Mouse (Mus musculus) midbrain, embryonic 14.5 days (tissue): ENCODE measurements around the gene Cotl1. TPM values are rescaled to one million over a fixed set of nuclear protein-coding genes. Genes with fewer than 3 reads are reported as not detected.

ENCODE experiments used
- ATAC-seq: fragments of 200-750 bp; cut with Nextera tagmentation; 2 replicates; pipeline ENCODE4 v1.8.0; 2017; ENCODE audit warnings: moderate number of reproducible peaks, moderate library complexity; ENCODE audit not compliant: low FRiP score, low TSS enrichment
- DNase-seq: peaks from one replicate; pipeline ENCODE4 v3.0.0-alpha.2; 2015
- H3K27ac ChIP-seq: fragments of 300-500 bp; sonication (generic); replicated peaks from 2 replicates; pipeline ENCODE4 v1.5.1; 2014; ENCODE audit warnings: mild to moderate bottlenecking, low read depth, low read length, moderate library complexity
- H3K27me3 ChIP-seq: fragments of 300-500 bp; sonication (generic); 2 replicates; pipeline ENCODE4 v1.6.1; 2014; ENCODE audit warnings: low read length, control low read depth, mixed read lengths; ENCODE audit not compliant: control insufficient read depth, insufficient read depth
- H3K36me3 ChIP-seq: fragments of 300-500 bp; sonication (generic); 2 replicates; pipeline ENCODE4 v1.6.1; 2014; ENCODE audit warnings: low read length, control low read depth; ENCODE audit not compliant: control insufficient read depth, insufficient read depth
- H3K4me1 ChIP-seq: fragments of 300-500 bp; sonication (generic); 2 replicates; pipeline ENCODE4 v1.6.1; 2014; ENCODE audit warnings: mild to moderate bottlenecking, antibody characterized with exemption, low read length, control low read depth; ENCODE audit not compliant: control insufficient read depth, insufficient read depth
- H3K4me2 ChIP-seq: fragments of 300-500 bp; sonication (generic); 2 replicates; pipeline ENCODE4 v1.6.1; 2014; ENCODE audit warnings: mild to moderate bottlenecking, low read length, moderate library complexity
- H3K4me3 ChIP-seq: fragments of 300-500 bp; sonication (generic); replicated peaks from 2 replicates; pipeline ENCODE4 v1.5.1; 2014; ENCODE audit warnings: low read depth, low read length
- H3K9ac ChIP-seq: fragments of 300-500 bp; sonication (generic); replicated peaks from 2 replicates; pipeline ENCODE4 v1.6.1; 2014; ENCODE audit warnings: mild to moderate bottlenecking, low read length, moderate library complexity
- H3K9me3 ChIP-seq: fragments of 300-500 bp; sonication (generic); 2 replicates; pipeline ENCODE4 v1.6.1; 2016; ENCODE audit warnings: low read length, control low read depth, mixed read lengths; ENCODE audit not compliant: control insufficient read depth
- WGBS: fragments of 180-500 bp; shearing (Covaris S2); extraction: QIAGEN DNeasy Blood & Tissue Kit; methylation state at CpG from one replicate; pipeline ENCODE4 v1.1.7; 2014; 5-methylcytosine and 5-hydroxymethylcytosine counted together
- polyA plus RNA-seq: library from polyadenylated mRNA; unstranded; fragments of >200 nt; fragmentation: Nextera tagmentation; extraction: Ambion mirVana; gene quantifications from 2 replicates; pipeline ENCODE4 v1.2.1, GENCODE M21; 2014

Gene Cotl1
- polyA plus RNA-seq, 1 experiment from 2014 or later, result 291 TPM

GRCm38 (mm10) chr8:119784676-119785075, 55.7 kb downstream of the Cotl1 start:
- 54% methylated on average over 7 of the region's 7 CpGs for WGBS
- ATAC-seq, result no peak
- no peaks in the 10 kb centered on the region for H3K27me3 ChIP-seq
- DNase-seq, result no peak
- no peaks in the 10 kb centered on the region for H3K9me3 ChIP-seq
- 0 out of 2 replicates have a peak, but pooled peaks cover 2% of the 10 kb centered on the region for H3K4me1 ChIP-seq
- no peak overlapping the region for H3K4me3 ChIP-seq
- H3K4me2 ChIP-seq, result no peak overlapping the region
- H3K9ac ChIP-seq, result no peak overlapping the region
- H3K36me3 ChIP-seq, result no peaks in the 10 kb centered on the region
- no peak overlapping the region for H3K27ac ChIP-seq

GRCm38 (mm10) chr8:119784141-119784574, 56.2 kb downstream of the Cotl1 start:
- Histone ChIP-seq H3K4me3 (no peak overlapping the region), H3K9me3 (no peaks in the 10 kb centered on the region), H3K4me1 (0 out of 2 replicates have a peak, but pooled peaks cover 2% of the 10 kb centered on the region), H3K27me3 (no peaks in the 10 kb centered on the region), H3K9ac (no peak overlapping the region), H3K4me2 (no peak overlapping the region), H3K27ac (no peak overlapping the region), H3K36me3 (no peaks in the 10 kb centered on the region)
- no peak for DNase-seq
- ATAC-seq, result no peak
- WGBS, result 48% methylated on average over 9 of the region's 9 CpGs

GRCm38 (mm10) chr8:119783579-119783978, 56.8 kb downstream of the Cotl1 start:
- no peak for DNase-seq
- Histone ChIP-seq H3K36me3 (no peaks in the 10 kb centered on the region), H3K9ac (no peak overlapping the region), H3K4me3 (no peak overlapping the region), H3K4me1 (peaks cover 6% of the 10 kb centered on the region; the same call in 1 of the 2 replicates), H3K4me2 (no peak overlapping the region), H3K9me3 (no peaks in the 10 kb centered on the region), H3K27ac (no peak overlapping the region), H3K27me3 (no peaks in the 10 kb centered on the region)
- no peak for ATAC-seq
- 83% methylated on average over 6 of the region's 6 CpGs for WGBS

GRCm38 (mm10) chr8:119782715-119783114, 57.6 kb downstream of the Cotl1 start:
- peak; percentile 91 for DNase-seq

GRCm38 (mm10) chr8:119781086-119781840, 59.1 kb downstream of the Cotl1 start:
- ATAC-seq, result no peak
- no peak overlapping the region for H3K9ac ChIP-seq

More at GRCm38 (mm10) chr8:119782715-119783114, 57.6 kb downstream of the Cotl1 start:
- H3K4me2 ChIP-seq, result no peak overlapping the region
- ATAC-seq, result no peak
- no peaks in the 10 kb centered on the region for H3K27me3 ChIP-seq
- H3K9me3 ChIP-seq, result no peaks in the 10 kb centered on the region
- no peaks in the 10 kb centered on the region for H3K36me3 ChIP-seq
- no peak overlapping the region for H3K9ac ChIP-seq
- H3K27ac ChIP-seq, result no peak overlapping the region
- H3K4me3 ChIP-seq, result no peak overlapping the region
- peaks cover 10% of the 10 kb centered on the region for H3K4me1 ChIP-seq
- WGBS, result 7% methylated on average over 5 of the region's 5 CpGs

GRCm38 (mm10) chr8:119780402-119781049, 59.8 kb downstream of the Cotl1 start:
- Histone ChIP-seq H3K27ac (no peak overlapping the region), H3K4me2 (no peak overlapping the region), H3K27me3 (no peaks in the 10 kb centered on the region), H3K9me3 (no peaks in the 10 kb centered on the region), H3K4me1 (peaks cover 13% of the 10 kb centered on the region), H3K36me3 (no peaks in the 10 kb centered on the region), H3K9ac (no peak overlapping the region), H3K4me3 (no peak overlapping the region)
- ATAC-seq (no peak), DNase-seq (no peak)
- 83% methylated on average over 9 of the region's 9 CpGs for WGBS

More at GRCm38 (mm10) chr8:119781086-119781840, 59.1 kb downstream of the Cotl1 start:
- no peaks in the 10 kb centered on the region for H3K36me3 ChIP-seq
- no peak overlapping the region for H3K4me3 ChIP-seq
- no peaks in the 10 kb centered on the region for H3K9me3 ChIP-seq
- H3K4me2 ChIP-seq, result no peak overlapping the region
- DNase-seq, result no peak
- H3K27me3 ChIP-seq, result no peaks in the 10 kb centered on the region
- WGBS, result 68% methylated on average over 4 of the region's 4 CpGs
- peaks cover 15% of the 10 kb centered on the region for H3K4me1 ChIP-seq
- H3K27ac ChIP-seq, result no peak overlapping the region

GRCm38 (mm10) chr8:119779013-119779737, 61.2 kb downstream of the Cotl1 start:
- no peak overlapping the region for H3K9ac ChIP-seq
- H3K4me1 ChIP-seq, result peaks cover 13% of the 10 kb centered on the region
- no peak overlapping the region for H3K4me3 ChIP-seq
- ATAC-seq (0 out of 2 replicates have a peak, but pooled peaks have one; percentile 7), DNase-seq (peak; percentile 91)
- no peaks in the 10 kb centered on the region for H3K9me3 ChIP-seq
- whole genome bisulfite sequencing, result 23% methylated on average over 14 of the region's 14 CpGs
- H3K27me3 ChIP-seq, result no peaks in the 10 kb centered on the region
- H3K27ac ChIP-seq, result peak overlapping the region; percentile 71
- H3K4me2 ChIP-seq, result peak overlapping the region; percentile 74
- no peaks in the 10 kb centered on the region for H3K36me3 ChIP-seq

GRCm38 (mm10) chr8:119778263-119778662, 62.1 kb downstream of the Cotl1 start, which contains the start of gene Tldc1:
Tldc1 (minus strand) TSS chr8:119778416.
- Histone ChIP-seq H3K4me2 (peak within 1 kb of the TSS; percentile 74), H3K9ac (peak within 1 kb of the TSS; percentile 60), H3K27ac (peak within 1 kb of the TSS; percentile 82), H3K36me3 (no peaks in the 10 kb centered on the region), H3K27me3 (no peaks in the 10 kb centered on the region), H3K4me3 (peak within 1 kb of the TSS; percentile 49), H3K4me1 (peaks cover 13% of the 10 kb centered on the region), H3K9me3 (no peaks in the 10 kb centered on the region)
- ATAC-seq, result peak; percentile 96
- under 1% methylated on average over 18 of the region's 18 CpGs for WGBS
- peak; percentile 99 for DNase-seq
